Mouse (Mus musculus) bone marrow macrophage, adult 2 months (primary cell): ENCODE measurements around the gene Vsig8.

Experiments
- CTCF ChIP-seq: IDR thresholded peaks from 2 replicates; pipeline ENCODE4 v1.5.1; 2012; ENCODE audit warnings: low read depth, mild to moderate bottlenecking, low read length, moderate library complexity
- POLR2A ChIP-seq: IDR thresholded peaks from 2 replicates; pipeline ENCODE4 v1.6.1; 2012; ENCODE audit warnings: mild to moderate bottlenecking, low read depth, low read length, borderline replicate concordance

- TF ChIP-seq CTCF, result no peak
- TF ChIP-seq POLR2A, result no peak
Measured at GRCm38 (mm10) chr1:172514551-172515268, 41.0 kb upstream of the Vsig8 start.
